Mouse (Mus musculus): ENCODE measurements at regions not wholly inside any gene's neighbourhood (a gene's known extent, or its start where the extent isn't known, plus 50 kb on each side); places are given as distances from the start of the nearest gene placed in this dataset.

- Histone ChIP-seq H3K9ac (replicated peaks; ENCODE audit: low read length) (no peak overlapping the region), H3K4me3 (ENCODE audit: low read depth, low read length) (no peak overlapping the region), H3K4me2 (ENCODE audit: low read depth, low read length) (no peak overlapping the region), H3K4me1 (ENCODE audit: control insufficient read depth, insufficient read depth, low read length) (no peaks in the 10 kb centered on the region), H3K27me3 (ENCODE audit: control insufficient read depth, insufficient read depth, low read length) (no peaks in the 10 kb centered on the region), H3K27ac (replicated peaks; ENCODE audit: low read depth, low read length) (no peak overlapping the region), H3K36me3 (replicated peaks; ENCODE audit: control insufficient read depth, insufficient read depth, low read depth, low read length) (no peaks in the 10 kb centered on the region), H3K9me3 (replicated peaks; ENCODE audit: control insufficient read depth, low read length) (no peaks in the 10 kb centered on the region)
- WGBS = 51% methylated on average over 5 of the region's 5 CpGs
- DNase-seq (ENCODE audit: low spot score) = no peak
- ATAC-seq (replicated peaks; ENCODE audit: insufficient number of reproducible peaks, low FRiP score, low TSS enrichment, low read depth) = no peak
Observed at GRCm38 (mm10) chr13:45267446-45267845, 122.1 kb upstream of the Mylip start.

GRCm38 (mm10) chr13:45267906-45268305, 121.6 kb upstream of the Mylip start:
- Histone ChIP-seq H3K27ac (replicated peaks; ENCODE audit: low read depth, low read length) (no peak overlapping the region), H3K27me3 (ENCODE audit: control insufficient read depth, insufficient read depth, low read length) (no peaks in the 10 kb centered on the region), H3K9ac (replicated peaks; ENCODE audit: low read length) (no peak overlapping the region), H3K4me3 (ENCODE audit: low read depth, low read length) (no peak overlapping the region), H3K9me3 (replicated peaks; ENCODE audit: control insufficient read depth, low read length) (no peaks in the 10 kb centered on the region), H3K36me3 (replicated peaks; ENCODE audit: control insufficient read depth, insufficient read depth, low read depth, low read length) (no peaks in the 10 kb centered on the region), H3K4me2 (ENCODE audit: low read depth, low read length) (no peak overlapping the region), H3K4me1 (ENCODE audit: control insufficient read depth, insufficient read depth, low read length) (no peaks in the 10 kb centered on the region)
- no peak for ATAC-seq (replicated peaks; ENCODE audit: insufficient number of reproducible peaks, low FRiP score, low TSS enrichment, low read depth)
- 74% methylated on average over 4 of the region's 4 CpGs for WGBS
- no peak for DNase-seq (ENCODE audit: low spot score)

GRCm38 (mm10) chr13:45274261-45274884, 115.2 kb upstream of the Mylip start:
- Histone ChIP-seq H3K9ac (replicated peaks; ENCODE audit: low read length) (no peak overlapping the region), H3K27me3 (ENCODE audit: control insufficient read depth, insufficient read depth, low read length) (no peaks in the 10 kb centered on the region), H3K9me3 (replicated peaks; ENCODE audit: control insufficient read depth, low read length) (no peaks in the 10 kb centered on the region), H3K4me2 (ENCODE audit: low read depth, low read length) (no peak overlapping the region), H3K36me3 (replicated peaks; ENCODE audit: control insufficient read depth, insufficient read depth, low read depth, low read length) (no peaks in the 10 kb centered on the region), H3K27ac (replicated peaks; ENCODE audit: low read depth, low read length) (no peak overlapping the region), H3K4me1 (ENCODE audit: control insufficient read depth, insufficient read depth, low read length) (no peaks in the 10 kb centered on the region), H3K4me3 (ENCODE audit: low read depth, low read length) (no peak overlapping the region)
- no peak for ATAC-seq (replicated peaks; ENCODE audit: insufficient number of reproducible peaks, low FRiP score, low TSS enrichment, low read depth)
- WGBS = 57% methylated on average over 8 of the region's 8 CpGs
- DNase-seq (ENCODE audit: low spot score) = no peak

GRCm38 (mm10) chr13:45275391-45275790, 114.2 kb upstream of the Mylip start:
- DNase-seq (ENCODE audit: low spot score) (no peak), ATAC-seq (replicated peaks; ENCODE audit: insufficient number of reproducible peaks, low FRiP score, low TSS enrichment, low read depth) (no peak)
- Histone ChIP-seq H3K27ac (replicated peaks; ENCODE audit: low read depth, low read length) (no peak overlapping the region), H3K4me2 (ENCODE audit: low read depth, low read length) (no peak overlapping the region), H3K9ac (replicated peaks; ENCODE audit: low read length) (no peak overlapping the region), H3K9me3 (replicated peaks; ENCODE audit: control insufficient read depth, low read length) (no peaks in the 10 kb centered on the region), H3K27me3 (ENCODE audit: control insufficient read depth, insufficient read depth, low read length) (no peaks in the 10 kb centered on the region), H3K4me3 (ENCODE audit: low read depth, low read length) (no peak overlapping the region), H3K4me1 (ENCODE audit: control insufficient read depth, insufficient read depth, low read length) (no peaks in the 10 kb centered on the region), H3K36me3 (replicated peaks; ENCODE audit: control insufficient read depth, insufficient read depth, low read depth, low read length) (no peaks in the 10 kb centered on the region)
- 64% methylated on average over 5 of the region's 5 CpGs for WGBS

- Histone ChIP-seq H3K36me3 (replicated peaks; ENCODE audit: control insufficient read depth, insufficient read depth, low read depth, low read length) (no peaks in the 10 kb centered on the region), H3K4me3 (ENCODE audit: low read depth, low read length) (no peak overlapping the region), H3K4me2 (ENCODE audit: low read depth, low read length) (no peak overlapping the region), H3K27ac (replicated peaks; ENCODE audit: low read depth, low read length) (no peak overlapping the region), H3K4me1 (ENCODE audit: control insufficient read depth, insufficient read depth, low read length) (no peaks in the 10 kb centered on the region), H3K9me3 (replicated peaks; ENCODE audit: control insufficient read depth, low read length) (no peaks in the 10 kb centered on the region), H3K27me3 (ENCODE audit: control insufficient read depth, insufficient read depth, low read length) (no peaks in the 10 kb centered on the region), H3K9ac (replicated peaks; ENCODE audit: low read length) (no peak overlapping the region)
- no peak for ATAC-seq (replicated peaks; ENCODE audit: insufficient number of reproducible peaks, low FRiP score, low TSS enrichment, low read depth)
- WGBS = 70% methylated on average over 7 of the region's 7 CpGs
- DNase-seq (ENCODE audit: low spot score) = no peak
Observed at GRCm38 (mm10) chr13:45277842-45278416, 111.6 kb upstream of the Mylip start.

DNA sequence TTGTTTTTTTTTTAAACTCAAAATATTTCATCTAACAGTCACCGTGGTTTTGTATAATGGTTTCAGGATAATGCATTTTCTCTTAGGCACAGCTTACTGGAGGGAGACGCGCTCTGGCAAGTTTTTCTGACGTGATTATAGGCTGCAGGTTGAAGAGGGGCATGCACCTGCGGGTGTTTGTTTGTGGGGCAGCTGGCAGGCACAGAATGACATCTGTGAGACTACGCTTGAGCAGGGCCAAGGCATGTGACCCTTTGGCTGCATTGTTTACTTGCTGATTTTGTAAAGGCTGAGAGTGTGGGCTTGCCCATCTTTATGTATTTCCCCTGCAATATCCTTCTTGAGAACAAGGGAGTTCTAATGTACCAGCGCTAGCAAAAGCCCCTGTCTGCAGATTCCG, 108.4 kb upstream of the Mylip start:
- Histone ChIP-seq H3K4me3 (ENCODE audit: low read depth, low read length) (no peak overlapping the region), H3K4me1 (ENCODE audit: control insufficient read depth, insufficient read depth, low read length) (no peaks in the 10 kb centered on the region), H3K4me2 (ENCODE audit: low read depth, low read length) (no peak overlapping the region), H3K9ac (replicated peaks; ENCODE audit: low read length) (no peak overlapping the region), H3K9me3 (replicated peaks; ENCODE audit: control insufficient read depth, low read length) (no peaks in the 10 kb centered on the region), H3K27me3 (ENCODE audit: control insufficient read depth, insufficient read depth, low read length) (no peaks in the 10 kb centered on the region), H3K36me3 (replicated peaks; ENCODE audit: control insufficient read depth, insufficient read depth, low read depth, low read length) (no peaks in the 10 kb centered on the region), H3K27ac (replicated peaks; ENCODE audit: low read depth, low read length) (no peak overlapping the region)
- no peak for DNase-seq (ENCODE audit: low spot score)
- no peak for ATAC-seq (replicated peaks; ENCODE audit: insufficient number of reproducible peaks, low FRiP score, low TSS enrichment, low read depth)
- 73% methylated on average over 8 of the region's 8 CpGs for WGBS

GRCm38 (mm10) chr13:45286651-45287050, 102.9 kb upstream of the Mylip start:
- H3K27me3 ChIP-seq (ENCODE audit: control insufficient read depth, insufficient read depth, low read length) = no peaks in the 10 kb centered on the region
- no peak overlapping the region for H3K4me2 ChIP-seq (ENCODE audit: low read depth, low read length)
- no peak overlapping the region for H3K4me3 ChIP-seq (ENCODE audit: low read depth, low read length)
- no peak overlapping the region for H3K9ac ChIP-seq (replicated peaks; ENCODE audit: low read length)
- H3K4me1 ChIP-seq (ENCODE audit: control insufficient read depth, insufficient read depth, low read length) = no peaks in the 10 kb centered on the region
- 91% methylated on average over 2 of the region's 2 CpGs for WGBS
- no peak for ATAC-seq (replicated peaks; ENCODE audit: insufficient number of reproducible peaks, low FRiP score, low TSS enrichment, low read depth)
- H3K36me3 ChIP-seq (replicated peaks; ENCODE audit: control insufficient read depth, insufficient read depth, low read depth, low read length) = no peaks in the 10 kb centered on the region
- no peaks in the 10 kb centered on the region for H3K9me3 ChIP-seq (replicated peaks; ENCODE audit: control insufficient read depth, low read length)
- DNase-seq (ENCODE audit: low spot score) = no peak
- H3K27ac ChIP-seq (replicated peaks; ENCODE audit: low read depth, low read length) = no peak overlapping the region

DNA sequence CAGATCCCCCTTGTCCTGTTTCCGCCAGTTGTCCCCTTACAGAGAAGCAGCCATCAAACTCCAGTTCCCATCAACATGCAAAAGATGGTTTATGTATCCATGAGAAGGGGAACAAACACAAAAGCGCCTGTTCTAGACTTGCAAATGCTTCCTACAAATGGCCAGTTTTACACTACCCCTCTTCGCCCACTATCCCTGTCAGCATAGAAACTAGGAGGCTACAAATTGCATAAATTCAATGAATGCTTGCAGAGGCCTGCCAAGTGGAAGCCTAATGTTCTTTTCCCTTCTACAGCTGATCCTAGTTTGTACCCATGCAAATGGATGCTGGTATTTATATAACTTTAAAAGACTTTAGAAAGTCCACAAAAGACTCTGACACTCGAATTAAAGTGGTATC, 102.3 kb upstream of the Mylip start:
- DNase-seq (ENCODE audit: low spot score) (no peak), ATAC-seq (replicated peaks; ENCODE audit: insufficient number of reproducible peaks, low FRiP score, low TSS enrichment, low read depth) (no peak)
- no peaks in the 10 kb centered on the region for H3K9me3 ChIP-seq (replicated peaks; ENCODE audit: control insufficient read depth, low read length)
- H3K27ac ChIP-seq (replicated peaks; ENCODE audit: low read depth, low read length) = no peak overlapping the region
- H3K4me2 ChIP-seq (ENCODE audit: low read depth, low read length) = no peak overlapping the region
- WGBS = 89% methylated on average over 4 of the region's 4 CpGs
- no peak overlapping the region for H3K4me3 ChIP-seq (ENCODE audit: low read depth, low read length)
- H3K27me3 ChIP-seq (ENCODE audit: control insufficient read depth, insufficient read depth, low read length) = no peaks in the 10 kb centered on the region
- no peak overlapping the region for H3K9ac ChIP-seq (replicated peaks; ENCODE audit: low read length)
- no peaks in the 10 kb centered on the region for H3K4me1 ChIP-seq (ENCODE audit: control insufficient read depth, insufficient read depth, low read length)
- H3K36me3 ChIP-seq (replicated peaks; ENCODE audit: control insufficient read depth, insufficient read depth, low read depth, low read length) = no peaks in the 10 kb centered on the region
